Mouse (Mus musculus) right cerebral cortex, adult 2 months (tissue): ENCODE results near the gene Urb1.
"Not testable (repeated sequence)": the region's sequence is repeated elsewhere in the genome, so short reads cannot be mapped to it uniquely, and the experiment has no call there.

Experiments
- DNase-seq, 2 experiments: peaks; one replicate each; pipeline ENCODE4 v3.0.0; 2021 to 2022; ENCODE audit warnings: low spot score in 2 of 2

Urb1 gene

DNA sequence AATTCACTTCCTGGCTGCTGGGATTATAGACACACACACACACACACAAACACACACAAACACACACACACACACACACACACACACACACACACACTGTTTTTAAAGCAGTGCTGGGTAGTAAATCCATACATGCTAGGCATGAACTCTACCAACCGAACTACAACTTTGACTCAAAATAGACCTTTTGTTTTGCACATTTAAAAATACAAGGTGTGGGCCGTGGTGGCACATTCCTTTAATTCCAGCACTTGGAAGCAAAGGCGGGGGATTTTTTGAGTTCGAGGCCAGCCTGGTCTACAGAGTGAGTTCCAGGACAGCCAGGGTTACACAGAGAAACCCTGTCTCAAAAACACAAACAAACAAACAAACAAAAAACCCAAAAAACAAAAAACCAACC lies 13.8 kb upstream of the Urb1 start:
- DNase-seq = not testable (repeated sequence)

DNA sequence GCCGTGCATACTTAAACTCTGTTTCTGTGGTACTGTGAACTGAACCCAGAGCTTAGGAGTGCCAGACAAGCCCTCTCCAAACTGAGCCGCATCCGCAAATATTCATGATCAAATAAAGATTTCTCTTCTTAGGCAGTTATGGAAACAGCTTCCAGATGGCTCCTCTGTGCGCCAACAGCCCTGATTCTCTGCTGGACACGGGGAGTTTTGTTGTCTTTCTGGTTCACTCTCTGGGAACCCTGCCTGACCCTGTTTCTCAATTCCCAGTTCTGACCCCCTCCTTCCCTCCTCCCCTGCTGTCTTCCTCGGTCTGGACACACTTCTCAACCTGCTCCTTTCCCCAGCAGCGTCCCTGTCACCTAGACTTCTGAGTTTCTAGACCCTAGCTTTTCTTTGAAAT lies 12.8 kb upstream of the Urb1 start:
- DNase-seq = no peak

DNA sequence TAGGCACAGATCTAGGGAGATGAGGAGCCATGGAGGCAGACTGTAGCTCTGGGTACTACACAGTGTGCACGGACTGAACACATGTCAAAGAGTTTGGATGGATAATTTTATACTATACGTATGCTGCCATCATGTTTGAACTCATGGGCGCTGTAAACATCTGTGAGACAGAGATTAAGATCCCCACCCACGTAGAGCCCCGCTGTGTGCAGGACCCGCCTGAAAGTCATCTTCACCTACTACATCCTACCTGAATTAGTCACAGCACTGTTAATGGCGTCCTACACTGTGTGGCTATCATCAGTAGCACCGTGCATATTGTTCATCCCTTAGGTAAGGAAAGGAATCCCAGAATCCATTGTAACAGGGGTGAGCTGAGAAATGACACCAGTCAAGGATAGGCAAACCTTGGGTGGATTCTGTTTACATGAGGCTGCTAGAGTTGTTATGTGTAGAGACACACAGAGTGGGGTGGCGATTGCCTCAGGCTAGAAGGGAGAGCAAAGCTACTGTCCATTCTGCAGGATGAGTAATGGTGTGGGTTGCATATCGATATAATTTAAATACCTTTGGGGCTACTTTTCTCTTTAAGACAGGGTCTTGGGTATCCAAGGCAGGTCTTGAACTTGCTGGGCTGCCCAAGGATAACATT lies 12.2 kb upstream of the Urb1 start:
- DNase-seq = no peak

DNA sequence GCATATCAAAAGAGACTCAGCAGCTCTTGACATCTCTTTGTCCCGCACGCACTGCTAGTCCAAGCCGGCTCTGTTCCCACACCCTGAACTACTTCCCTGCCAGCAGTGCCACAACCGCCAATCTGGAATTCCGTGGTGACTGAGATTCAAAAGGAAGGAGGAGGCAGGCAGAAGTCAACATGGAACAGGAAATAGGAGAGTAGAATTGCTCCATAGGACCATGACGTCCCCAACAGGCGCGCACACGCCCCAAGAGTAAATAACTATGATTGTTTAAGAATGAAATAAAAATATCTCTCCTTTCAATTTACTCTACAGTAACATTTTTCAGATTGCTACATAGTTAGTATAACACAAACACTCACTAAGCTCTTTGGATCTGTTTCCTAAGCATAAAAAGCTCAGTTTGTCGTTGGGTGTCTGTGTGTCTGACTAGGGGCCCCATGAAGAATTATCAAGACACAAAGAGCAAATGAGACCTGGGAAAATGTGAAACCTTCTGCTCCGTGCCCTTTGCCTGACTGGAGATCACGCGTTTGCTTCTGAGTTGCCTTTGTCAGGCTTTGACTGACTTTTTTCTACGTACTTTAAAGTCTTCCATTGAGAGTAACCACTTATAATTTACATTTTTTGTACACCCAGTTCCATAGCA lies 11.0 kb upstream of the Urb1 start:
- no peak for DNase-seq

DNA sequence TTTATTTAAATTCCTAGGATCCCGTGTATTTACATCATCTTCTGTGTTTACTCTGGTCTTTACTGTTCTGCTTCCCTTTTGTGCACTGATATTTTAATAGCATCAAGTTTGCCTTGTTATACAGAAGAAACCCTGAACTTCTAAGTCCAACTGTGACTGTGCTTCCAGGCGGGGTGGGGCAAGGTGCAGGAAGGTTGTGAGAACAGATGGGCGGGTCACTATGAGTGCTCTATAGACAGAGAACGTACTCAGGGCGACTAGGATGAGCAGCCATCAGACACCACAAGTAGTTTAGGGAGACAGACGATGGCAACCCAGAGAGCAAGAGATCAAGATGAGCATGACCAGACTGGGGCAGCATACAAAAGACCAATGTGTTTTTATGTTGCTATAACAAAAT lies 10.1 kb upstream of the Urb1 start:
- no peak for DNase-seq

DNA sequence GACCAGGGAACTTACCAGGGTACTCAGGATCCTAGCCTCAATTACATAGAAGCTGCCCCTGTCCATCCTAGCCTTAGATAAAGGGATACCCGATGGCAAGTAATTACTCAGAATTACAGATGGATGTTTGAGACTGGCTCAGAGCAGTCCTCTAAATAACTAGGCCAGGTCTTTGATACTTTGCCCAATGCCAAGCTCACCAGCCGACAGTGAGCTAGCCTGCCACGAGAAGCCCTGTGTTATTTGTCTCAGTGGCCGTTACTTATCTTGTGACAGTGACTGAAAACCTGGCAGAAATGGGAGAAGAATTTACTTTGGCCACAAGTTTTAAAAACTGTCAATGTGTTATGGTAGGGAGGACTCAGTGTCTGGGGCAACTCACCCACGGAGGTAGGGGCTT lies 1.9 kb upstream of the Urb1 start:
- no peak for DNase-seq

DNA sequence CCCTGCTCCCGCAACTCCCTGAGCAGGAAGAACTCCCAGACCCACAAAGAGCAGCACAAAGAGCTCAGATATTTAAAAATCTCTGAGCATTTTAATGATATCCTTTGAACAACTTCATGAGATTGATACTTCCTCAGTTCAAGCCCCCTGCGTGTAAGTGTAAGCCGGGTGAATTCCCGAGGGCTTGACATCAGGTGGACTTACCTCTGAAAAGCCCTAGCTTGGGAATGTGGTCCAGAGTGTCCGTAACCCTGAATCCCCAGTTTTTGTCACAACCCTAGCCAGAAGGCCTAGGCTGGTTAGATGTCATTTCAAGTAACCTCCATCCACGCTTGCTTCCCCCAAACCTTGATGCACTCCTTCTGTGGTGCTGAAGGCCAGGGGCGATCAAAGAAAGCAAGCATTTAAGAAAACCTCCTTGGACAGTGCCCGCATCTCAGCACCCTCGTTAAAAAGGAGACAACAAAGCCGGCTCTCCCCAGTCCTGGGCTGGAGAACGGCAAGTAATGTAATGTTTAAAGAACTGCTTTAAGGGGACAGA lies 573 bp upstream of the Urb1 start:
- no peak for DNase-seq

DNA sequence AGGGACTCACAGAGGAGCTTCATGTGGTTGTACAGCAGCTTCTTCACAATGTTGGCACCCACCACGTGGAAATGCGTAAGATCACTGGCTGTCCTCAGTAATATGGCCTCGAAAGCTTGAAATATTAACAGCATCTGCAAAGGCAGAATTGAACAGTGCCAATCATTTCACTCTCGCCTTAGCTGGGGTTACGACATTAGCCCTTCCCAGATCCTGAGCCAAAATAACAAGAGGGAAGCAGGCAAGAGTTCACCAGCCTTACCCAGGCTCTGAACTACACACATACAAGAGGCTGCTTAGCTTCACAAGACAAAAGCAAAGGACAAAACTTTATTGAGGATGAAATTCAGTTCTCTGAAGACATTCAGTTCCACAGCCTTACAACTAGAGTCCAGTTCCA lies 5.7 kb downstream of the Urb1 start:
- no peak for DNase-seq

DNA sequence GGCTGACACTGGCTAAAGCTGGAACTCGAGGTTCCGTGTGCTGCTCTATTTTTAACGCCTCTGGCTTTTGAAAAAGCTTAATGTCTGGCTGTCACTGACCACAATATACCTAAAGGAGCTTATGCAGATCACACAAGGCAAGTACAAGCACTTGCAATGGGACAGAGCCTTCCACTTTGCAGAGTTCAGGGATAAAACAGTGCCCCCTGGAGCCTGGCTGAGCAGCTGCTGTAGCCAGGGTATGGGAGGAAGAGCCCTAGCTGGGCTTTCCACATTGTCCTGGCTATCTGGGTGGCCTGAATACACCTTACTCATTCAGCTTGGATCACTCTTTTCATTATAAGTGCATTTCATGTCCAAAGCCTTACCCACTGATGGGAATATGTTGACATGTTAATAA lies 8.3 kb downstream of the Urb1 start:
- no peak for DNase-seq

DNA sequence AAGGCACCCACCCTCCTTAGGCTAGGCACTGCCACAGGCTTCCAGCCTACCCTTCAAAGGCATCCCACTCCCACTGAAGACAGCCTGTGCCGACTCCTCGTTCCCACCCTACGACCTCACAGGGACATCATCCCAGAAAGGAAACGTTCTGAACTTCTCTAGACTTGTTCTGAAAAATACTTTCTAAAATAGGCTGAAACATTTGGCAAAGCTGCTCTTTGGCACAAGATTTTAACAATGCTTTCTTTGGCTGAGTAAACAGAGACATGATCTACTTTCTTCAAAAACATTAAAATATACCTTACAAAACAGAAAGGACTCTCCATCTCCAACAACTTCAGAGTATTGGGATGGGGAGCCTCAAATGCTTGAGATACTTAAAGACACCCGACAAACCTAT lies 9.0 kb downstream of the Urb1 start:
- DNase-seq = no peak

DNA sequence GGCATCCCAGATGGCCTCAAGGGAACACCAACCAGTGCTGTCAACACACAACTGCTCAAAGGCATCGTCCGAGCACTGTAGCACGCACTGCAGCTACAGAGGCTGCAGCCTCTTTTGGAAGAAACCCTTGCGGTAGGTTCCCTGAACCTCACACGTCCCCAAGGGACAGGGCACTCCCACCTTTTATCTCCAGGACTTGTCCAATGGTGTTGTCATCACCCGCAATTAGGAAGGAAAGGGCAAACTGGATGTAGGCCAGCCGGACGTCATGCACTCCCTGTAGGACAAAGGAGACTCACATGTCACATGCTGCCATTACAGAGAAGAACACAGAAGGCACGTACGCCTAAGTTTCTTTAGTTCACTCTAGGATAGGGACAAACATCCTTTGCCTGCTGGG lies 10.4 kb downstream of the Urb1 start:
- no peak for DNase-seq

DNA sequence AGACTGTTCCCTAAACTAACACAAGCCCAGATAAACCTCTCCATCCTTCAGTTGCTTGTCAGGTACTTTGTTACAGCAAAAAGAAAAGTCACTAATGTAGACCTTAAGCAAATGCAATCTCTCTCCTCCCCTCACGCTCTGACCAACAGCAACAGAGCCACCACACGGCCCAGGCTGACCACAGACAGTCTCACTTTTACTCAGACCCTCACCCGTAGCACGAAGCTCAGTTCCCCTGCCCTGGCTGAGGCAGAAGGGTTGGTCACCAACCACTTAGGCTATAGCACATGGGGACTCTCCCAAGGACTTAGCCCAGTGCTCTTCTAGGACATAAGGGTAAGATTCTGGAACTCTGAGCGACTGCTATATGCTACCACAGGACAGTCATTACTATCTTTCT lies 11.4 kb downstream of the Urb1 start:
- no peak for DNase-seq

DNA sequence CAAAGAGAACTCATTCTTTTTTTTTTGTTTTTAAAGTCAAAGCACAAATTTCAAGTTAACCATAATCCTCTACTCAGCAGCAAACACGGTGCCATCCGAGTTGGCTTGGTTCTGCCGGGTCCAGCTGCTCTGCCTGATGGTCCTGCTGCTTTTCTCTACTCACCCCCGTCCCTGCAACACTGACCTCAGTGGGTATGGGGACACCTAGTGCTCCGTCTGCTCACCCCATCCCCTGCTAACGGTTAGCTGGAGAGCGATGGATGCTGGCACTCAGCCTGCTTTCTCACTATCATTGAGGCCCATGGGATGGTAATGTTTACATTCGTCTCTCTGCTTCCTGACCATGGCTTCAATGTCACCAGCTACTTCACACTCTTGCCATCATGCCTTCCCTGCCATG lies 11.8 kb downstream of the Urb1 start:
- no peak for DNase-seq

DNA sequence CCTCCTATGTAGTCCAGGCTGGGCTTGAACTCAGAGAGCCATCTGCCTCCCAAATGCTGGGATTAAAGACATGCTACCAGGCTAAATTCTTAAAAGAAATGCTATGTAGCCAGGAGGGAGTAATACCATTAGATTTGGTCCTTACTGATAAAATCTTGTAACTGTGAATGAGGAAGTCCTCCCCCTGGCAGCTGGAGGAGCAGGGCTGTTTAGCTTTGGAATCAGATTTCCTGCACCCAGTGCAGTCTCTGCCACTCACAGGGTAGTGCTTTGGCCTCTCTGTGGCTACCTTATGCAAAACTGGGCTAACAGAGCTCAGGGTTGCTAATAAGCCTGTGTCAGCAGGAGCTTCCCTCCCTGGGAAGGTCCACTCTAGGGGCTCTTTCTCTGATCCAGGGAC lies 15.5 kb downstream of the Urb1 start:
- DNase-seq = no peak

DNA sequence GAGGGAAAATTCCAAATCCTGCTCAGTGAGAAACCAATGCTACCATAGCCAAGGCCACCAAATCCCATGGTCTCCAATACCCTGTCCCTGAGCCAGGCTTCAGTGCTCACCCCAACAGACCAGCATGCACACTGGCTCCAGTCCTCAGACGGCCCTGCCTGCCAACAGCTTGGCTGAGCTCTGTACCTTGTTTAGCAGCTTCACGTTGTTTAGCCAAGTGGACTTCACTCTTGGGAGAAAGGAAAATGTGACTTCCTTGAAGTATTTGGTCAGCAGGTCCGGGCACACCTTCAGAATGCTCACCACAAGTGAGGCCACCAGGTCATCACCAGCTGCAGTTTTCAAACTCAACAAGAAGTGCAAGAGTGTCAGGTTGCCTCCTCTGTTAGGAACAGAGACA lies 17.7 kb downstream of the Urb1 start:
- DNase-seq = no peak

DNA sequence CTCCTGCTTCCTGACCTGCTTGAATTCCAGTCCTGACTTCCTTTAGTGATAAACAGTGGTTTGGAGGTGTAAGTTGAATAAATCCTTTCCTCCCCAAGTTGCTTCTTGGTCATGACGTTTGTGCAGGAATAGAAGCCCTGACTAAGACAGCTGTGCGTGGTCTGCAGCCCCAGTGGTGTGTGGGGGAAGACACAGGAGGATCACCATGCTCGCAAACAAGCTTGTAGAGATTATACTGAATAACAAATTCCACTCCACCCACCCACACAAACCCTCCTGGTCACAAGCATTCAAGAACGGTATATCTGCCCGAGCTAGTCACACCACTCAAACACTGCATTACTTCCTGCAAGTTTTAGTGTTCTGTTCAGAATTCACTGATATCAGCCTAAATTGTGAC lies 18.1 kb downstream of the Urb1 start:
- peak; percentile 22 to 36 for DNase-seq

DNA sequence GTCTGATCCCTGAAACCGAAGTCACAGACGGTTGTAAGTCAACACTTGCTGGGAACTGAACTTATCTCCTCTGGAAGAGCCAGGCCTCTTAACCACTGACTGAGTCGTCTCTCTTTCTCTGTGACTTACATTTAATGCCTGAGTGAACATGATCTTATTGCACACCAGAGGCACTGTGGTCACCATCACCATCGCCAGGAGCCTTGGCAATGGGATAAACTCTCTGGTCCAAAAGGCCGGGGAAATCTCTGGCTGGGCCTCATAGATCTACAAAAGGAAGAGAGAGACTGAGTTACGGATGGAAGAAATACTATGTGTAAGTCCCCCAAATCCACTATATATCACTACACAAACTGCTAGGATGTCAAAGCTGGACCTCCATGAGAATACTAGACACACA lies 19.3 kb downstream of the Urb1 start:
- DNase-seq = no peak

DNA sequence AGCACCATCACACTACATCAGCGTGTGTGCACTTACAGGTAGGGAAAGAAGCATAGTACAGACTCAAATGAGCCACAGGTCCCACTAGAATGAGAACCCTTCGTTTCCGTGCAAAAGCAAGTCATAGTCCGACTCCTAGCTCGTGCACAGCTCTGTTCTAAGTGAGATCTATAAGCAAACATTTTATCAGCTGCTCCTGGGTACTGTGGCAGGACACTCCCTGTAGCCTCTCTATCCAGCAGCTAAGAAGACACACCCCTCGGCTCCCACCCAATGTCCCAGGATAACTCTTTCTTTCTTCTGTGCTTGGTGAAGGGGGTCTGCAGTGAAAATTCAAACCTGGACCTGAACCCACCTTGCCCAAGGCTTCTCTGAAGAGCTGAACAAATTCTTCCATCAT lies 21.6 kb downstream of the Urb1 start:
- DNase-seq = no peak

DNA sequence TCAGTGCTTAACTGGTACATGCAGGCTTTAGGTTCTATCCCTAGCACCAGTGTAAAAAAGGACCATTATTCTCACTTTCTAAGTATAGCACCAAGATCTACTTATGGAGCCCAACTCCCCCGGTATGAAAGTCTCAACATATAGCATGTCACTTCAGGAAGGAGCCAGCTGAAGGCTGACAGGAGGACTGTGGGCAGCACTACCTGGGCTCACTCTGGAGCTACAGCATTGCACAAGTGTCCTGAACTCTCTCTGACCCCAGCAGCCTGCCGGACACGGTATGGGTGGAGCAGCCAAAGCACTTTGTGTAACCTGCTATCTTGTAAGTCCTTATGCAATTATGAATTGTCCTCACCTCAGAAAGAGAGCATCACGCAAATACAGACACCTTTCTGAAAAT lies 25.0 kb downstream of the Urb1 start:
- no peak for DNase-seq

DNA sequence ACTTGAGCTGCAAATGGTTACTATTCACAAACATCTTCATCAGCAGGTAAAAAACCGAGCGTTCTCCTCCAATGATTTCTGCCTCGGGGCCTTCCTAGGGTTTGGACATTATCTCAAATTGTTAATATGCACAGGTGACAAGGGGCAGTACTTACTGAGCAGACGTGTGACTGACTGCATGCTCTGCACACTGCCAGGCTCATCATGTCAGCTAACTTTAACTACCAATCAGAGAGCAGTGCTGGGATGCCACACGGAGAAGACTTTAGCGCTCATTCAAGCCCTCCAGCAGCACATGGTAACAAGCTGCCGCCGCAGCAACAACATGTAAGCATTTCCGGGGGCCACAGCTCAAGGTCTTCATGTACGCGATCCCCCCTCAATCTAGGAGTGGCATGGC lies 26.9 kb downstream of the Urb1 start:
- no peak for DNase-seq

DNA sequence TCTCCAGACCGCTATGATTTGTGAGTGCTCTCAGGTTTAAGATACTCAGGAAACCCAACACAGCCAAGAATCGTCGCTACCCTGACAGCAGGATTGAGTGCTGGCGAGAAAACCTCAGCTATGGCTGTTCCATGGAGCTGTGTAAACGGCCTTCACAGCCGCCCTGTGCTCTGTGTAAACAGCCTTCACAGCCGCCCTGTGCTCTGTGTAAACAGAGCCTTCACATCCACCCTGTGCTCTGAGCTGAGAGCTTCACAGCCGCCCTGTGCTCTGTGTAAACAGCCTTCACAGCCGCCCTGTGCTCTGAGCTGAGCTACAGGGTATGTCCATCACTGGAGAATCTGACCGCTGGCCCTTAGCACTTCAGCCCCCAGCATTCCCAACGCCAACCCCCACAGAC lies 30.4 kb downstream of the Urb1 start:
- no peak for DNase-seq

DNA sequence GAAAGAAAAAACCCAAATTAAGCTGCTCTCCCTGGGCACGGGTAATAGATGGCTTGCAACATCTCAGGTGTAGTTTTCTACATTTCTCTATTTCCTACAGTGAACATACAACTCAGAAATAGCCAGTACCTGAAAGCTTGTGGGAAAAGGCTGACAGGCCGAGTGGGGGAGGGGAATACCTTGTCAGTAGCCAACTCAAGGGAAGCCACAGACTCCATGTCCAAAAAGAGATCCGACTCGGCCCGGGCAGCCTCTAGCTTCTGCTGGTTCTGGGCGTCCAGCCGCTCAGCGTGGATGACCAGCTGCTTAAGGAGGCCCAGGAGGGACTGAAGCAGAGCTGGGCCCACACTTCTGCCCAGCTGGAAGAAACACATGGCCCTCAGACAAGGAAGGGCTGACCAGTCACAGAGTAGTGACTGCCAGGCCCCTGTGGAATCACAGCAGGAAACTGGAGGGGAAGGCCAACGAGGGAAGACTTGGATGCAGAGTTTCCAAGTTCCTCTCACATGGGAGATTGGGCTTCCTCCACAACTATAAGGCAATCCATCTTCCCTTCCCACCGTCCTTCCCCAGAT lies 34.2 kb downstream of the Urb1 start:
- no peak for DNase-seq

DNA sequence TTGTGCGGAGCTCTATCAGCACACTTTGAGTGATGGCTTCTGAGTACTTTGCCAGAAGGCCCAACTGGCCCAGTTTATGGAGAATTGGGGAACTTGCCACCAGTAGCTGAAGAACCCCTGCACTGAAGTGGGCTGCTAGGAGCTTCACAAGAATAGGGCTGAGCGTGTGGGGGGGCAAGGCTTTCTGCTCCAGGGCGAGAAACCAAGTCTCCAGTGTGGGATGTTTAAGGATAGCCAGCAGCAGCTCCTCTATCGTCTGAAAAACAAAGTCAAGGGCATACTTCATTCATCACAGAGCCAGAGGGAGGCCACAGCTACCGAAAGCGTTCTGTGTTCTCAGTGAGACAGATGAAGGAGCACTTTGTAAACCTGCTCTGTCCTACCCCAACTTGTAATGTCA lies 35.6 kb downstream of the Urb1 start:
- no peak for DNase-seq

DNA sequence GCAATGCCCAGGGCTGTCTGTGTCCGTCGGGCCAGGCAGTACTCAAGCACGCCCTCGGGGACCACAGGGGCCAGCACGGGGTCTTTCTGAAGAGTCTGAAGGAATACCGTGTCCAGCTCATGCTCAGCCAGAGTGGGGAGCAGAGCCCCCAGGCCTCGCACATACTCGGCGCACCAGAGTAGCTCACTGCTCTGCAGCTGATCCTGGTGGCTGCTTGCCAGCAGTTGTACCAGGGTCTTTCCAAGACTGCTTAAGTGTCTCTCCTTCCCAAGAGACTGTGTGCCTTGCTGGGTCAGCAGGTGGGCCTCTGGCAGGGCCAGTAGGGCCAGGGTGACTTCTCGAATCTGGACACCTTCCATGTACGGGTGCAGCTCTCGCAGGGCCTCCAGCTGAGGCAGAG lies 36.0 kb downstream of the Urb1 start:
- no peak for DNase-seq
